In the genomic region with DNA sequence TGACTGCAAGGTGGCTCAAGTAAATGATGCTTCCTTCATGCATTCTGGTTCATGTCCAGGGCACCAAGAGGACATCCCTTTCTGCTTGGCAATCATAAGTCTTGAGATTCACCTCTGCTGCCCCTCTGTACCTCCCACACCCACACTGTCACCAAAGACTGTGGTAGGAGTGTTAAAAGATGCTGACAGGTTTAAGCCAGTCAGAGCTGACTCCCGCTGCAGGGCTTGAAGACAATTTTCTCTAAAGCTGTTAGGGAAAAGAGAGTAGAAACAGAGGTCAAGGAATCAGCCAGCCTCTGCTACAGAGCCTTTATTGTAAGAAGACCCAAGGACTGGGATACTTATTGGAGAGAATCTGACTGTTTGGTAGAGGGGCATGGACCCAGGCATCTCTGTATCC, we compare ENCODE assay signal across 23 mouse cellular contexts.
DNase-seq lines count a peak whose midpoint lies in the region; ATAC-seq and TF ChIP-seq lines count a peak whose summit lies in the region.
"Had no signal": no experiment of that assay in that cellular context is flagged by ENCODE, and none has a peak within 500 bp of the region (broad histone marks: within the 10 kb centered on the region; RNA-seq: fewer than 3 reads in every experiment).

No protein-coding gene starts in this region.

- no peaks in the 10 kb centered on the region for H3K27me3 ChIP-seq in liver, embryonic 12.5 days (replicated peaks)
- H3K27me3 ChIP-seq in liver, postnatal 0 days (ENCODE audit: insufficient read depth, low read length): no peaks in the 10 kb centered on the region
- H3K27me3 ChIP-seq: embryonic facial prominence, embryonic 13.5 days; forebrain, embryonic 12.5 days; forebrain, embryonic 15.5 days; hindbrain, embryonic 12.5 days; hindbrain, embryonic 15.5 days had no signal

- H3K9me3 ChIP-seq in liver, embryonic 12.5 days (replicated peaks): no peaks in the 10 kb centered on the region
- no peaks in the 10 kb centered on the region for H3K9me3 ChIP-seq in liver, postnatal 0 days (ENCODE audit: low read length)
- H3K9me3 ChIP-seq: embryonic facial prominence, embryonic 10.5 days; embryonic facial prominence, embryonic 13.5 days; forebrain, embryonic 12.5 days; forebrain, embryonic 15.5 days; hindbrain, embryonic 12.5 days; hindbrain, embryonic 15.5 days had no signal

- H3K27ac ChIP-seq in liver, embryonic 12.5 days: peak overlapping the region; percentile 89
- H3K27ac ChIP-seq in liver, postnatal 0 days (ENCODE audit: low read depth): no peak overlapping the region
- H3K27ac ChIP-seq: embryonic facial prominence, embryonic 10.5 days; embryonic facial prominence, embryonic 13.5 days; forebrain, embryonic 12.5 days; forebrain, embryonic 15.5 days; hindbrain, embryonic 12.5 days; hindbrain, embryonic 15.5 days had no signal

- no peak for TF ChIP-seq CTCF in liver, postnatal 0 days (IDR thresholded peaks at IDR 0.05; ENCODE audit: low read depth)

- H3K9ac ChIP-seq in liver, embryonic 12.5 days: no peak overlapping the region
- no peak overlapping the region for H3K9ac ChIP-seq in liver, postnatal 0 days (replicated peaks)
- H3K9ac ChIP-seq: embryonic facial prominence, embryonic 13.5 days; forebrain, embryonic 12.5 days; forebrain, embryonic 15.5 days; hindbrain, embryonic 12.5 days; hindbrain, embryonic 15.5 days had no signal

- no peak overlapping the region for H3K4me2 ChIP-seq in liver, embryonic 12.5 days
- H3K4me2 ChIP-seq in liver, postnatal 0 days (ENCODE audit: low read depth, low read length): no peak overlapping the region
- H3K4me2 ChIP-seq: embryonic facial prominence, embryonic 13.5 days; forebrain, embryonic 12.5 days; forebrain, embryonic 15.5 days; hindbrain, embryonic 12.5 days; hindbrain, embryonic 15.5 days had no signal

- DNase-seq in heart, adult 11 months: peak; percentile 81
- no peak for DNase-seq in heart, adult 9 months (ENCODE audit: low spot score in 2 of 2)
- DNase-seq in liver, postnatal 0 days: no peak
- DNase-seq in ES-CJ7 (ENCODE audit: low read depth, low spot score) (peak; percentile 75), ZHBTc4 (ENCODE audit: low read depth, low spot score) (peak; percentile 70)
- no peak for DNase-seq in adrenal gland, postnatal 4 days (ENCODE audit: low spot score in 2 of 2)
- no peak for DNase-seq in testis, postnatal 14 days (ENCODE audit: low spot score)
- DNase-seq: adrenal gland, postnatal 10 days; adrenal gland, postnatal 36 days; cerebellum, adult 11-12 months; cerebellum, adult 8-10 months; cerebellum, postnatal 10 days; cerebellum, postnatal 36 days; embryo, embryonic 11 days; gastrocnemius, postnatal 36 days had no signal

- no peak for TF ChIP-seq EP300 in liver, postnatal 0 days (IDR thresholded peaks at IDR 0.05; ENCODE audit: low read depth)

- no peaks in the 10 kb centered on the region for H3K36me3 ChIP-seq in liver, embryonic 12.5 days
- H3K36me3 ChIP-seq in liver, postnatal 0 days (replicated peaks; ENCODE audit: insufficient read depth, low read length): no peaks in the 10 kb centered on the region
- H3K36me3 ChIP-seq: embryonic facial prominence, embryonic 10.5 days; embryonic facial prominence, embryonic 13.5 days; forebrain, embryonic 12.5 days; forebrain, embryonic 15.5 days; hindbrain, embryonic 12.5 days; hindbrain, embryonic 15.5 days had no signal

- no peak for ATAC-seq in liver, embryonic 12.5 days
- no peak for ATAC-seq in liver, postnatal 0 days
- ATAC-seq: forebrain, embryonic 15.5 days had no signal

- H3K4me1 ChIP-seq in liver, embryonic 12.5 days: peaks cover 42% of the 10 kb centered on the region
- no peaks in the 10 kb centered on the region for H3K4me1 ChIP-seq in liver, postnatal 0 days (ENCODE audit: insufficient read depth)
- H3K4me1 ChIP-seq: embryonic facial prominence, embryonic 10.5 days; embryonic facial prominence, embryonic 13.5 days; forebrain, embryonic 15.5 days; hindbrain, embryonic 15.5 days had no signal

- 79% methylated on average over 1 of the region's 1 CpGs for WGBS in liver, embryonic 12.5 days (ENCODE audit: insufficient replicate concordance)
- WGBS in liver, postnatal 0 days (ENCODE audit: insufficient replicate concordance): 81% methylated on average over 1 of the region's 1 CpGs

- H3K4me3 ChIP-seq in liver, embryonic 12.5 days: no peak overlapping the region
- H3K4me3 ChIP-seq in liver, postnatal 0 days (ENCODE audit: low read depth, low read length): no peak overlapping the region
- H3K4me3 ChIP-seq: embryonic facial prominence, embryonic 10.5 days; embryonic facial prominence, embryonic 13.5 days; erythroblast, embryonic 14.5 days; forebrain, embryonic 12.5 days; forebrain, embryonic 15.5 days; hindbrain, embryonic 12.5 days; hindbrain, embryonic 15.5 days had no signal

Comparison
In these comparisons a context has a peak if more than half of its experiments do, and no peak if none do; other contexts are left out.
1. DNase-seq: peak in heart, adult 11 months (single experiment), ES-CJ7 (single experiment) and ZHBTc4 (single experiment); none in heart, adult 9 months (0 of 2), liver, postnatal 0 days (single experiment), adrenal gland, postnatal 4 days (0 of 2) and testis, postnatal 14 days (single experiment).